Comparison of ENCODE assay signal across 8 mouse cellular contexts in genomic region chr17:44030776-44031587, GRCm38 (mm10). TPM values are rescaled to one million over a fixed set of nuclear protein-coding genes. Genes with fewer than 3 reads are reported as not detected.
DNase-seq lines count a peak whose midpoint lies in the region; ATAC-seq and TF ChIP-seq lines count a peak whose summit lies in the region.
"Had no signal": no experiment of that assay in that cellular context is flagged by ENCODE, and none has a peak within 500 bp of the region (broad histone marks: within the 10 kb centered on the region; RNA-seq: fewer than 3 reads in every experiment).

No protein-coding gene starts in this region.

- intact Hi-C loops in heart, postnatal 36 days (cut with DNase I): no loop called here

- DNase-seq in heart, adult 11 months: peak; percentile 97
- DNase-seq in heart, postnatal 36 days: no peak
- DNase-seq in stomach, postnatal 0 days (ENCODE audit: low spot score): no peak
- DNase-seq in thymus, postnatal 0 days (ENCODE audit: low spot score): no peak
- DNase-seq in liver, embryonic 11.5 days (ENCODE audit: low spot score): no peak
- DNase-seq: kidney, adult 18-20 months had no signal

- no peak overlapping the region for H3K4me3 ChIP-seq in stomach, embryonic 16.5 days (replicated peaks; ENCODE audit: low read length)
- H3K4me3 ChIP-seq in stomach, postnatal 0 days (ENCODE audit: low read depth, low read length): no peak overlapping the region
- no peak overlapping the region for H3K4me3 ChIP-seq in heart, embryonic 13.5 days
- H3K4me3 ChIP-seq in liver, embryonic 11.5 days (ENCODE audit: low read depth, low read length): no peak overlapping the region

- no peak overlapping the region for H3K9ac ChIP-seq in stomach, embryonic 16.5 days (ENCODE audit: low read length)
- H3K9ac ChIP-seq in stomach, postnatal 0 days (ENCODE audit: low read length): no peak overlapping the region
- no peak overlapping the region for H3K9ac ChIP-seq in heart, embryonic 13.5 days
- no peak overlapping the region for H3K9ac ChIP-seq in liver, embryonic 11.5 days (ENCODE audit: low read depth, low read length)

- no peaks in the 10 kb centered on the region for H3K9me3 ChIP-seq in stomach, embryonic 16.5 days (replicated peaks; ENCODE audit: control insufficient read depth, low read length)
- H3K9me3 ChIP-seq in stomach, postnatal 0 days (ENCODE audit: control insufficient read depth, low read length): no peaks in the 10 kb centered on the region
- H3K9me3 ChIP-seq in heart, embryonic 13.5 days: no peaks in the 10 kb centered on the region
- H3K9me3 ChIP-seq in liver, embryonic 11.5 days (ENCODE audit: control insufficient read depth, low read length): no peaks in the 10 kb centered on the region

- 0 out of 2 replicates have a peak overlapping the region, but pooled peaks have one; percentile 12 for H3K27ac ChIP-seq in stomach, embryonic 16.5 days (ENCODE audit: low read length)
- no peak overlapping the region; the same call in 1 of the 2 replicates for H3K27ac ChIP-seq in stomach, postnatal 0 days (replicated peaks)
- H3K27ac ChIP-seq in heart, embryonic 13.5 days (replicated peaks): peak overlapping the region; percentile 60
- H3K27ac ChIP-seq in liver, embryonic 11.5 days (ENCODE audit: low read depth, low read length): no peak overlapping the region

- TF ChIP-seq CTCF in stomach, postnatal 0 days (IDR thresholded peaks at IDR 0.05; ENCODE audit: low read depth): no peak

- ATAC-seq in stomach, embryonic 16.5 days (ENCODE audit: insufficient read depth, low FRiP score): no peak
- ATAC-seq in stomach, postnatal 0 days (ENCODE audit: low FRiP score, low TSS enrichment): no peak
- no peak for ATAC-seq in heart, embryonic 13.5 days (ENCODE audit: extremely low read depth, insufficient number of reproducible peaks, low FRiP score, low TSS enrichment)
- ATAC-seq in liver, embryonic 11.5 days (replicated peaks; ENCODE audit: low FRiP score): no peak

- H3K27me3 ChIP-seq in stomach, embryonic 16.5 days (ENCODE audit: control insufficient read depth, insufficient read depth, low read length): no peaks in the 10 kb centered on the region
- H3K27me3 ChIP-seq in stomach, postnatal 0 days (ENCODE audit: control insufficient read depth, insufficient read depth, low read length): no peaks in the 10 kb centered on the region
- H3K27me3 ChIP-seq in heart, embryonic 13.5 days (replicated peaks): no peaks in the 10 kb centered on the region
- no peaks in the 10 kb centered on the region for H3K27me3 ChIP-seq in liver, embryonic 11.5 days (replicated peaks; ENCODE audit: control insufficient read depth, insufficient read depth, low read length)

- 48% methylated on average over 3 of the region's 3 CpGs for WGBS in stomach, embryonic 16.5 days
- WGBS in stomach, postnatal 0 days: 37% methylated on average over 3 of the region's 3 CpGs
- 39% methylated on average over 3 of the region's 3 CpGs for WGBS in heart, embryonic 13.5 days
- WGBS in liver, embryonic 11.5 days: 80% methylated on average over 3 of the region's 3 CpGs

- peaks cover 3% of the 10 kb centered on the region; the same call in 1 of the 2 replicates for H3K4me1 ChIP-seq in stomach, embryonic 16.5 days (ENCODE audit: control insufficient read depth, insufficient read depth, low read length)
- no peaks in the 10 kb centered on the region for H3K4me1 ChIP-seq in stomach, postnatal 0 days (replicated peaks; ENCODE audit: control insufficient read depth, insufficient read depth)
- peaks cover 42% of the 10 kb centered on the region for H3K4me1 ChIP-seq in heart, embryonic 13.5 days
- no peaks in the 10 kb centered on the region for H3K4me1 ChIP-seq in liver, embryonic 11.5 days (replicated peaks; ENCODE audit: control insufficient read depth, insufficient read depth, low read length)

- no peak for TF ChIP-seq EP300 in stomach, postnatal 0 days (optimal IDR thresholded peaks at IDR 0.05)

- no peaks in the 10 kb centered on the region for H3K36me3 ChIP-seq in stomach, embryonic 16.5 days (ENCODE audit: control insufficient read depth, insufficient read depth, low read length)
- H3K36me3 ChIP-seq in stomach, postnatal 0 days (ENCODE audit: control insufficient read depth, insufficient read depth, low read length): no peaks in the 10 kb centered on the region
- H3K36me3 ChIP-seq in heart, embryonic 13.5 days: no peaks in the 10 kb centered on the region
- no peaks in the 10 kb centered on the region for H3K36me3 ChIP-seq in liver, embryonic 11.5 days (ENCODE audit: control insufficient read depth, insufficient read depth, low read length)

- H3K4me2 ChIP-seq in stomach, embryonic 16.5 days (ENCODE audit: low read depth, low read length): no peak overlapping the region
- no peak overlapping the region for H3K4me2 ChIP-seq in stomach, postnatal 0 days (replicated peaks; ENCODE audit: low read depth)
- no peak overlapping the region for H3K4me2 ChIP-seq in heart, embryonic 13.5 days
- no peak overlapping the region for H3K4me2 ChIP-seq in liver, embryonic 11.5 days

RNA-seq across cellular contexts. Expression of gene Enpp5, which starts 47.6 kb away (rescaled TPM):
- total RNA-seq in heart, postnatal 36 days (2021): 10 to 100 TPM; 11.9 to 13.4 TPM
- 33.2 and 37.1 TPM in 2 replicates for polyA plus RNA-seq in stomach, embryonic 16.5 days (2015; fragmentation: Nextera tagmentation; extraction: Ambion mirVana)
- polyA plus RNA-seq in stomach, postnatal 0 days (2015; fragmentation: Nextera tagmentation; extraction: Ambion mirVana): 18.7 and 21.3 TPM in 2 replicates
- 15.8 and 16.2 TPM in 2 replicates for polyA plus RNA-seq in heart, embryonic 13.5 days (2015; fragmentation: Nextera tagmentation; extraction: Ambion mirVana)
- polyA plus RNA-seq in thymus, postnatal 0 days (2015; fragmentation: Nextera tagmentation; extraction: Ambion mirVana): 18.4 and 19.4 TPM in 2 replicates
- polyA plus RNA-seq in liver, embryonic 11.5 days (2014; fragmentation: Nextera tagmentation; extraction: Ambion mirVana): 5.9 and 6.2 TPM in 2 replicates

Comparison
In these comparisons a context has a peak if more than half of its experiments do, and no peak if none do; other contexts are left out.
1. H3K27ac ChIP-seq: peak in stomach, embryonic 16.5 days (single experiment) and heart, embryonic 13.5 days (single experiment); none in stomach, postnatal 0 days (single experiment) and liver, embryonic 11.5 days (single experiment).